Mouse (Mus musculus) brain, embryonic 18.5 days (tissue): ENCODE measurements around the gene Htr2b.
A peak's percentile ranks its signal among the peaks of the same experiment; 100 is the strongest.

Source experiments
- DNase-seq: peaks from one replicate; pipeline ENCODE4 v3.0.0-alpha.2; 2012; ENCODE audit warnings: low read depth, low spot score

The Htr2b gene

GRCm38 (mm10) chr1:86094413-86094812, 17.4 kb downstream of the Htr2b start:
- DNase-seq = no peak

GRCm38 (mm10) chr1:86076565-86076964, 35.2 kb downstream of the Htr2b start:
- DNase-seq = no peak

- DNase-seq = peak; percentile 85
Observed at GRCm38 (mm10) chr1:86064271-86064991, 47.3 kb downstream of the Htr2b start, which contains the start of gene Psmd1. Psmd1 (plus strand) TSS chr1:86064387.

GRCm38 (mm10) chr1:86062523-86062922, 49.2 kb downstream of the Htr2b start:
- no peak for DNase-seq

GRCm38 (mm10) chr1:86058856-86059769, 52.7 kb downstream of the Htr2b start:
- peak; percentile 71 for DNase-seq

GRCm38 (mm10) chr1:86056284-86056683, 55.5 kb downstream of the Htr2b start:
- DNase-seq = no peak

- DNase-seq = no peak
Observed at GRCm38 (mm10) chr1:86054943-86055342, 56.8 kb downstream of the Htr2b start.

- DNase-seq = no peak
Observed at GRCm38 (mm10) chr1:86053198-86053921, 58.4 kb downstream of the Htr2b start.
